Mouse (Mus musculus) cortical plate, adult 2 months (tissue): ENCODE measurements around the gene Magel2. TPM values are rescaled to one million over a fixed set of nuclear protein-coding genes. Genes with fewer than 3 reads are reported as not detected.

Source experiments
- H3K27ac ChIP-seq: fragments of 200-500 bp; 2 replicates; pipeline ENCODE4 v1.5.1; 2012; ENCODE audit warnings: low read length, control low read depth, inconsistent platforms; ENCODE audit not compliant: insufficient read depth
- H3K4me1 ChIP-seq: fragments of 200-500 bp; 2 replicates; pipeline ENCODE4 v1.6.1; 2011; ENCODE audit warnings: low read length; ENCODE audit not compliant: control insufficient read depth, insufficient read depth
- H3K4me3 ChIP-seq: fragments of 200-500 bp; 2 replicates; pipeline ENCODE4 v1.5.1; 2011; ENCODE audit warnings: mild to moderate bottlenecking, low read length, control low read depth; ENCODE audit not compliant: insufficient read depth
- CTCF ChIP-seq: fragments of 200-500 bp; IDR thresholded peaks from 2 replicates; pipeline ENCODE4 v1.5.1; 2011; ENCODE audit warnings: mild to moderate bottlenecking, control low read depth, low read length; ENCODE audit not compliant: insufficient read depth; ENCODE audit errors: extremely low read depth
- POLR2A ChIP-seq: fragments of 200-500 bp; IDR thresholded peaks from 2 replicates; pipeline ENCODE4 v1.6.1; 2011; ENCODE audit warnings: mild to moderate bottlenecking, low read length, control low read depth; ENCODE audit not compliant: insufficient read depth; ENCODE audit errors: extremely low read depth
- polyA plus RNA-seq: library from polyadenylated mRNA; depleted of rRNA; stranded (reverse); fragments of >200 nt; gene quantifications from 2 replicates; pipeline ENCODE4 v1.2.3, GENCODE M21; 2012; rRNA removed

The Magel2 gene
- polyA plus RNA-seq, 1 experiment: 0.52 TPM

DNA sequence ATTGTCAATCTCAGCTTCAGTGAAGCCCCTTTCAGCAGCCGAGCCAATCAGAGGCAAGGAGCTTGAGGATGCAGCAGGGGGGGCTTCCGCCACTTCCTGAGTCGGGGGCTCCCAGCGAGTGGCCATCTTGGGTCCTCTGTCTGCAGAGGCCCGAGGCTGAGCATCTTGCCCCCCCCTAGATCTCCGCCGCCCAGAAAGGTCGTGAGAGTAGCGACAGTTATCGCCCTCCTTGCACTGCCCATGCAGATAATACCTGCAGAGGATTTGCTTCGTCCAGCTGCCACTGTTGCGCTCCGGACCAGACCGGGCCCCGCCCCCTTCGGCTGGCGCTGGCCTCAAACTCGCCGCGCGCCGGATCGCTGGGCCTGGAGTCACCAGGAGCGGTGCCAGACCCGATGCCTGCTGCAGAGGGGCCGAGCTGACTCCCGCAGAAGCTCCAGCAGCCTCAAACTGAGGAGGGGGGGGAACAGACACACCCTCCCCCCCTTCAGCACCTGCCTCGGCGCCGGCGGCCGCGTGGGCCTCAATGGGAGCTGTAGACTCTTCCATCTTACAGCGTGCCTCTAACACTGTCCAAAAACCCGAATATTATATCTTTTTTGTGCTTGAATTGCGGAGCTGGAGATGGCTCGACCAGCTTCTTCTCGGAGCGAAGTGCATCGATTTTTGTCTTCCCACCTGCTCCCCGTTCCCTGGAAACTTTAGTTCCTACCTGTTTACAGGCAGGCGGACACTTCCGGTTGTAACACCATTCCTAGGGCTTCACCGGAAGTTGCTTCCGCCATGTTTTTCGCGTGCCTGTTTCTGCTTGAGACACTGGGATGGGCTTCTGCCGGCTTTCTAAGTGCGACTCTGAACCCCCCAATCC lies 42.9 kb downstream of the Magel2 start, which contains the start of gene Mkrn3:
Mkrn3 (minus strand) TSS at position 647 of the 868 bp plus-strand sequence.
- peak within 1 kb of the TSS; percentile 56; the same call in 1 of the 2 replicates for H3K27ac ChIP-seq
- TF ChIP-seq CTCF (no peak), POLR2A (no peak)
- H3K4me3 ChIP-seq: peak within 1 kb of the TSS; percentile 55
- no peaks in the 10 kb centered on the region for H3K4me1 ChIP-seq

DNA sequence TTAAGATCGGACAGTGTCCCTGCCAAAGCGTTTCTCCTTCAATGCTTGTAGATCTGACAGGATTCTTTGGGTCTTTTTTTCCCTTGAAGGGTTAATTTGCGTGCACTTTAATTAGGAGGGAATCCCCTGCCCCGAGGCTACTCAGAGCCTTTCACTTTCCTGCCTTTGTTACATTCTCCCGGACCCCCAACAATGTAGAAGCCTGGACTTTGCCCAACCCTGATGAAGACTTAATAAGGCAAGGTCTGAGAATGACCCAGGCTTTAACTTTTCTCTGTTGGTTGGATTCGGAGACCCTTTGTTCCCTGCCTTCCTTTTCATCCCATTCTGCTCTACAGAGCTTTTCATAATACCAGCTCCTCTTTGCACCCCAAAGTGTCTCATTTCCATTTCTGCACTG lies 43.8 kb downstream of the Magel2 start:
- no peak for TF ChIP-seq POLR2A
- no peak for TF ChIP-seq CTCF
- no peak overlapping the region for H3K4me3 ChIP-seq
- H3K4me1 ChIP-seq: no peaks in the 10 kb centered on the region
- no peak overlapping the region for H3K27ac ChIP-seq

DNA sequence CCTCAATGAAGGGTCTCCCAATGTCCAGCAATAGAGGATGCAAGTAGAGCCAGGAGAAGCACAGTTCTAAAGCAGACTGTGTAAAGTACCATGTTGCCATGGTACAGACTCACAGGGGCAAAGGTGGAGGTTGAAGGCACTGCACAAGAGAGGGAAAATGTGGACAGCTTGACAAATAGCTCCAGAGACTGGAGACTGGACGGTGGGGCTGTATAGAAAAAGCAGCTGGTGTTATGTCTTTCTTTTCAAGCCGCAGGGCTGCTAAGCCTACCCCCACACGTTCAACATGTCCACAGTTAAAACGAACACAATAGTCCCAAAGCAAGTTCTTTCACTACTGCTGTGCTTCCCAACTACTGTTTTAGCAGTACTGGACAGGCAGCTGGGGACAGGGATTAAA lies 46.4 kb downstream of the Magel2 start:
- H3K27ac ChIP-seq: no peak overlapping the region
- no peaks in the 10 kb centered on the region for H3K4me1 ChIP-seq
- TF ChIP-seq CTCF: no peak
- no peak for TF ChIP-seq POLR2A
- no peak overlapping the region for H3K4me3 ChIP-seq

DNA sequence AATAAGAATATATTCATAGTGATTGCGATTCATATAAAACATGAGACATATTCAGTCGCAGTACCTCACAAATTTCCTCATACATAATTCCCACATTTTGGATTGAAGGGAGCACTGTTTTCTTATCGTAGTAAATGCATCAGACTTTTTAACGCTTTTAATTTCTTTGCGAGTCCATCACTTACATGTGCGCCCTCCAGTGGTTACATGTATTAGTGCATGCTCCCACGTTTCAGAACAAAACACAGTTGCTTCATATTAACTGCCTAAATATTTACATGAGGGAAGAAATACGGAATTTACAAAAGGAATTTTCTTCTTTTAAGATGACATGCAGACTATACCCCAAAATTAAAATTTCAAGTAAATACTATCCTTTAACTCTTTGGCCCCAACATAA lies 51.5 kb downstream of the Magel2 start:
- 0 out of 2 replicates have a peak, but pooled peaks have one; percentile 10 for TF ChIP-seq CTCF
- no peak for TF ChIP-seq POLR2A
- Histone ChIP-seq H3K27ac (no peak overlapping the region), H3K4me3 (no peak overlapping the region), H3K4me1 (no peaks in the 10 kb centered on the region)

Other genes starting within 250 kb of the Magel2 start
- gene Ndn, start 30.4 kb upstream of the Magel2 start, polyA plus RNA-seq: 116 and 117 TPM in 2 replicates
- 1.5 and 1.8 TPM in 2 replicates for gene Mkrn3, start 43.1 kb downstream of the Magel2 start, polyA plus RNA-seq
- gene Peg12, start 87.5 kb downstream of the Magel2 start, polyA plus RNA-seq: 0.15 TPM in 2 replicates